Mouse (Mus musculus) heart, embryonic 16.5 days (tissue): ENCODE results near the gene Pafah1b2. TPM values are rescaled to one million over a fixed set of nuclear protein-coding genes. Genes with fewer than 3 reads are reported as not detected.

Experiments
- ATAC-seq: fragments of 200-750 bp; cut with Nextera tagmentation; replicated peaks from 2 replicates; pipeline ENCODE4 v1.8.0; 2017; ENCODE audit warnings: moderate number of reproducible peaks; ENCODE audit not compliant: insufficient read depth, low FRiP score; ENCODE audit errors: extremely low read depth
- H3K27ac ChIP-seq: fragments of 300-500 bp; sonication (generic); 2 replicates; pipeline ENCODE4 v1.5.1; 2014; ENCODE audit warnings: mild to moderate bottlenecking, low read length, control low read depth, moderate library complexity
- H3K27me3 ChIP-seq: fragments of 300-500 bp; sonication (generic); 2 replicates; pipeline ENCODE4 v1.6.1; 2014; ENCODE audit warnings: low read length, mixed read lengths; ENCODE audit not compliant: control insufficient read depth, insufficient read depth
- H3K36me3 ChIP-seq: fragments of 300-500 bp; sonication (generic); 2 replicates; pipeline ENCODE4 v1.6.1; 2014; ENCODE audit not compliant: control insufficient read depth, insufficient read depth
- H3K4me1 ChIP-seq: fragments of 300-500 bp; sonication (generic); 2 replicates; pipeline ENCODE4 v1.6.1; 2014; ENCODE audit warnings: low read length, mixed read lengths; ENCODE audit not compliant: control insufficient read depth, insufficient read depth
- H3K4me2 ChIP-seq: fragments of 300-500 bp; sonication (generic); 2 replicates; pipeline ENCODE4 v1.6.1; 2014; ENCODE audit warnings: low read depth, mild to moderate bottlenecking, control low read depth, low read length
- H3K4me3 ChIP-seq: fragments of 300-500 bp; sonication (generic); 2 replicates; pipeline ENCODE4 v1.5.1; 2014; ENCODE audit warnings: mild to moderate bottlenecking, control low read depth, low read length
- H3K9ac ChIP-seq: fragments of 300-500 bp; sonication (generic); 2 replicates; pipeline ENCODE4 v1.6.1; 2014; ENCODE audit warnings: low read length, control low read depth
- H3K9me3 ChIP-seq: fragments of 300-500 bp; sonication (generic); replicated peaks from 2 replicates; pipeline ENCODE4 v1.6.1; 2016; ENCODE audit warnings: low read length; ENCODE audit not compliant: control insufficient read depth
- WGBS: fragments of 180-500 bp; shearing (Covaris S2); extraction: QIAGEN DNeasy Blood & Tissue Kit; methylation state at CpG from one replicate; pipeline ENCODE4 v1.1.7; 2014; 5-methylcytosine and 5-hydroxymethylcytosine counted together
- polyA plus RNA-seq: library from polyadenylated mRNA; unstranded; fragments of >200 nt; fragmentation: Nextera tagmentation; extraction: Ambion mirVana; gene quantifications from 2 replicates; pipeline ENCODE4 v1.2.1, GENCODE M21; 2015

The Pafah1b2 gene
- polyA plus RNA-seq, 1 experiment from 2014 or later = 131 TPM

- Histone ChIP-seq H3K27ac (no peak overlapping the region), H3K4me1 (no peaks in the 10 kb centered on the region), H3K9ac (no peak overlapping the region), H3K9me3 (no peaks in the 10 kb centered on the region), H3K27me3 (no peaks in the 10 kb centered on the region), H3K4me2 (no peak overlapping the region), H3K36me3 (no peaks in the 10 kb centered on the region), H3K4me3 (no peak overlapping the region)
- no peak for ATAC-seq
- 64% methylated on average over 5 of the region's 5 CpGs for WGBS
These were observed 6.3 kb downstream of the Pafah1b2 start for GRCm38 (mm10) chr9:46006224-46006623.

- H3K4me1 ChIP-seq = no peaks in the 10 kb centered on the region
- H3K36me3 ChIP-seq = no peaks in the 10 kb centered on the region
- no peak overlapping the region for H3K4me2 ChIP-seq
- 48% methylated on average over 3 of the region's 3 CpGs for WGBS
- no peak overlapping the region for H3K9ac ChIP-seq
- no peaks in the 10 kb centered on the region for H3K9me3 ChIP-seq
- ATAC-seq = no peak
- no peaks in the 10 kb centered on the region for H3K27me3 ChIP-seq
- H3K27ac ChIP-seq = no peak overlapping the region
- no peak overlapping the region for H3K4me3 ChIP-seq
These were observed 8.0 kb downstream of the Pafah1b2 start for GRCm38 (mm10) chr9:46004529-46004928.

GRCm38 (mm10) chr9:46003729-46004128 is 8.8 kb downstream of the Pafah1b2 start:
- no peaks in the 10 kb centered on the region for H3K36me3 ChIP-seq
- ATAC-seq = no peak
- no peak overlapping the region for H3K4me3 ChIP-seq
- no peak overlapping the region for H3K9ac ChIP-seq
- H3K27me3 ChIP-seq = no peaks in the 10 kb centered on the region
- H3K27ac ChIP-seq = no peak overlapping the region
- no peaks in the 10 kb centered on the region for H3K4me1 ChIP-seq
- 9% methylated on average over 7 of the region's 7 CpGs for WGBS
- H3K9me3 ChIP-seq = no peaks in the 10 kb centered on the region
- H3K4me2 ChIP-seq = no peak overlapping the region

GRCm38 (mm10) chr9:45999009-45999408 is 13.5 kb downstream of the Pafah1b2 start:
- Histone ChIP-seq H3K27me3 (no peaks in the 10 kb centered on the region), H3K4me1 (no peaks in the 10 kb centered on the region), H3K4me3 (no peak overlapping the region), H3K27ac (no peak overlapping the region), H3K9me3 (no peaks in the 10 kb centered on the region), H3K4me2 (no peak overlapping the region), H3K36me3 (no peaks in the 10 kb centered on the region), H3K9ac (no peak overlapping the region)
- WGBS = 74% methylated on average over 4 of the region's 4 CpGs
- no peak for ATAC-seq

- Histone ChIP-seq H3K9me3 (no peaks in the 10 kb centered on the region), H3K9ac (peak overlapping the region; percentile 94), H3K4me2 (peak overlapping the region; percentile 97), H3K27me3 (no peaks in the 10 kb centered on the region), H3K4me1 (peaks cover 26% of the 10 kb centered on the region), H3K27ac (peak overlapping the region; percentile 90), H3K4me3 (peak overlapping the region; percentile 88), H3K36me3 (no peaks in the 10 kb centered on the region)
- ATAC-seq = no peak; the same call in 1 of the 2 replicates
- WGBS = 2% methylated on average over 4 of the region's 4 CpGs
These were observed 27.3 kb downstream of the Pafah1b2 start for GRCm38 (mm10) chr9:45985229-45985567.

- H3K4me3 ChIP-seq = peak overlapping the region; percentile 88
- ATAC-seq = peak; percentile 90
- no peaks in the 10 kb centered on the region for H3K9me3 ChIP-seq
- peaks cover 29% of the 10 kb centered on the region for H3K4me1 ChIP-seq
- H3K27me3 ChIP-seq = no peaks in the 10 kb centered on the region
- H3K36me3 ChIP-seq = no peaks in the 10 kb centered on the region
- under 1% methylated on average over 62 of the region's 76 CpGs for WGBS
- peak overlapping the region; percentile 97 for H3K4me2 ChIP-seq
- H3K9ac ChIP-seq = peak overlapping the region; percentile 94
- peak overlapping the region; percentile 90 for H3K27ac ChIP-seq
These were observed 27.9 kb downstream of the Pafah1b2 start for GRCm38 (mm10) chr9:45984409-45985228.

GRCm38 (mm10) chr9:45983676-45984408 is 28.6 kb downstream of the Pafah1b2 start:
- under 1% methylated on average over 23 of the region's 23 CpGs for WGBS
- Histone ChIP-seq H3K4me1 (peaks cover 32% of the 10 kb centered on the region), H3K27ac (peak overlapping the region; percentile 90), H3K9me3 (no peaks in the 10 kb centered on the region), H3K27me3 (no peaks in the 10 kb centered on the region), H3K4me3 (peak overlapping the region; percentile 88), H3K4me2 (peak overlapping the region; percentile 97), H3K9ac (peak overlapping the region; percentile 94), H3K36me3 (no peaks in the 10 kb centered on the region)
- peak; percentile 20; the same call in 1 of the 2 replicates for ATAC-seq

GRCm38 (mm10) chr9:45981331-45981730 is 31.2 kb downstream of the Pafah1b2 start:
- Histone ChIP-seq H3K4me1 (peaks cover 32% of the 10 kb centered on the region), H3K27me3 (no peaks in the 10 kb centered on the region), H3K4me3 (no peak overlapping the region), H3K27ac (no peak overlapping the region), H3K4me2 (no peak overlapping the region), H3K9ac (no peak overlapping the region), H3K36me3 (peaks cover 6% of the 10 kb centered on the region), H3K9me3 (no peaks in the 10 kb centered on the region)
- no peak for ATAC-seq

GRCm38 (mm10) chr9:45980611-45981010 is 31.9 kb downstream of the Pafah1b2 start:
- Histone ChIP-seq H3K4me2 (no peak overlapping the region), H3K4me1 (peaks cover 32% of the 10 kb centered on the region), H3K27ac (no peak overlapping the region), H3K4me3 (no peak overlapping the region), H3K9ac (no peak overlapping the region), H3K27me3 (no peaks in the 10 kb centered on the region), H3K36me3 (peaks cover 9% of the 10 kb centered on the region), H3K9me3 (no peaks in the 10 kb centered on the region)
- ATAC-seq = no peak
- WGBS = 87% methylated on average over 1 of the region's 1 CpGs
